Mouse (Mus musculus): ENCODE results near the gene Fto.

Fto gene

DNA sequence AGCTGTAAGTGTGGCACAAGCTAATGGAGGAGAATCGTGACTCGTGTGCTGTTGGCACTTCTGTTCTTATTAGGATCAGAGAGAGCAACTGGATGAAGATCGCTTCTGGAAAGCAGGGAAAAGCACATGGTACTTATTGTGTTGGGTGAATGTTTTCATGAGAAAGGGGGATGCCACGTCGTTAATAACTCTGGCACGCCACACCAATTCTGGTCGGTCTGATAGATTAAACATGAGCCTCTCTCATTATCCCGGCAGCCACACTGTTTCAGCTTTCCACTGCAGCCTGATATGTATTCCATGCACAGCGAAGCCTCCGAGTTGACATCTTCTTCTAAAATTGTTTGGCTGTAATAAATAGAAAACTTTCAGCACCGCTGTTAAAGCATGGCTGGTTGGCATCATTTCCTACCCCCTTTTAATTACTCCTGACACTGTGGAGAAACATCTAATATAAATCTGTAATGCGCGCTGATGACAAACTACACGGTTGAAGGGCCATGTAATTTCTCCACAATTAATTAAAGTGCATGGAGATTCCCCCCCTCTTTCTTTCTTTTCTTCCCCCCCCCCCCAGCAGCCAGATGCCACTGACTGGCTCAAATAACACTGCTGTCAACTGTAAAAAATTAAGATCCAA, 298.5 kb downstream of the Fto start:
- DNase-seq (ENCODE audit: low spot score in 2 of 2), result no peak

DNA sequence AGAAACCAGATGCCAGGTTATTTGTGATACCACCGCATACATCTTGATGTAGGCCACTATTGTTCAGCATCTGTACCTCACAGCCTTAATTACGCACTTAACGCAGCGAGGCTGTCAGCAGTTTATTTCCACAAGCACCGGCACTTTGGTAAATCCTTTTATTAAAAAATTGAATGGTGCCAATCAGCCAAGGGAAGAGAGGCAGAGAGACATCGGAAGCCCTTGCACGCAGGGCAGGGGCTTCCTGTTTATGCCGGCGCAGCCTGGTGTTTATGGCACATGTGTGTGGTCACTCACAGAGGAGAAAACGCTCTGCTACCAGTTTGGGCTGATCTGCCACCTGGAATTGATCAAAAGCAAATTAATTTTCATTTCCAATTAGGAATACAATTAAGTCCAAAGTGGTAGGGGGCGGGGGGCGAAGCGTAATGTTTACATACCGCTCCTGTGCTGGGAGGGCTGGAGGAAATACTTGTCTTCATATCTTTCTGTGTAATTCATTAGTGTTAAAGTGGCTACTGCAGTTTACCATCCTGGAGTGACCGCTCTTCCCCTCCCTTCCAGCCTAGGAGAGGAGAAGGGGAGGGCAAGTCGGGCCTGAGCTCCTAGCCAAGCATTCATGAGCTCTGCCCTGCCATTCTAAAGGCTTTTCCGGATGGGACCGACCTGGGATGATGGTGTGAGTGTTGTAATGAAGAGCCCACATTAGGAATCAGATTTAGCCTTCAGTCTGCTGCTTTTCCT, 299.2 kb downstream of the Fto start:
- no peak for DNase-seq (ENCODE audit: low spot score in 2 of 2)

DNA sequence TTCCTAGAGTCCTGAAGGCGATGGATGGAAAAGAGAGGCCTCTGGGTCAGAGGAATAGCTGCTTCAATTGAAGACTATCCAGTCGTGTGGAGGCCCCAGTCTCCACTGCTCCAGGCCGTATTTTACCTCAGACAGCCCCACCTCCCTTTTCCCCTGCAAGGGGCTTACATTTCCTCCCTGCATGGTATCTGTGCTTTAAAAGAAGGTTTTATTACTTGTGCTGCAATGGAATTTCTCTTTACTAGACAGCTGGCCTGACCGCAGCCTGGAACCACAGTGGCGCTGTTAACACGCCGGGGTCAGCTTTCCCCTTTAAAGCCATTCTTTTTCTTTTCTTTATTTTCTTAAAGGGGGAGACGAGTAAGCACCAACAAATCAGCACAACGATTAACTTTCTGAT, 300.3 kb downstream of the Fto start:
- no peak for DNase-seq (ENCODE audit: low spot score in 2 of 2)

DNA sequence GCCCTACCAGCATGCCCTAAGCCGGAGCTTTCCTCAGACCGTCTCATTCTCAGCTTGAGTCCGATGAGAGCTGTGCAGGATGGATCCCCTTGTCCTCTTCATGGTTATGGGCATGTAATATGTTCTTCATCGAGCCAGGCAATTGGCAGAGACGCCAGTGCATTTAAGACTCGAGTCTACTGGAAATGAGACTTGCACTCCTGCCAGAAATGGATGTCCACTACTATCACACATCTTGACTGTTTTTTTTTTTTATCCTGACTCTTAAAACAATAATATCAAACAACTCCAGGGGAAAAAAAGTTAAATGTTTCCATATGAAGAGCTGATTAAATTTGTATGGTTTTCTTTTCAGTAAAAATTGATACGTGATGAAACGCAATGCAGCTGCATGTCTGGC, 301.9 kb downstream of the Fto start:
- no peak for DNase-seq (ENCODE audit: low spot score in 2 of 2)

DNA sequence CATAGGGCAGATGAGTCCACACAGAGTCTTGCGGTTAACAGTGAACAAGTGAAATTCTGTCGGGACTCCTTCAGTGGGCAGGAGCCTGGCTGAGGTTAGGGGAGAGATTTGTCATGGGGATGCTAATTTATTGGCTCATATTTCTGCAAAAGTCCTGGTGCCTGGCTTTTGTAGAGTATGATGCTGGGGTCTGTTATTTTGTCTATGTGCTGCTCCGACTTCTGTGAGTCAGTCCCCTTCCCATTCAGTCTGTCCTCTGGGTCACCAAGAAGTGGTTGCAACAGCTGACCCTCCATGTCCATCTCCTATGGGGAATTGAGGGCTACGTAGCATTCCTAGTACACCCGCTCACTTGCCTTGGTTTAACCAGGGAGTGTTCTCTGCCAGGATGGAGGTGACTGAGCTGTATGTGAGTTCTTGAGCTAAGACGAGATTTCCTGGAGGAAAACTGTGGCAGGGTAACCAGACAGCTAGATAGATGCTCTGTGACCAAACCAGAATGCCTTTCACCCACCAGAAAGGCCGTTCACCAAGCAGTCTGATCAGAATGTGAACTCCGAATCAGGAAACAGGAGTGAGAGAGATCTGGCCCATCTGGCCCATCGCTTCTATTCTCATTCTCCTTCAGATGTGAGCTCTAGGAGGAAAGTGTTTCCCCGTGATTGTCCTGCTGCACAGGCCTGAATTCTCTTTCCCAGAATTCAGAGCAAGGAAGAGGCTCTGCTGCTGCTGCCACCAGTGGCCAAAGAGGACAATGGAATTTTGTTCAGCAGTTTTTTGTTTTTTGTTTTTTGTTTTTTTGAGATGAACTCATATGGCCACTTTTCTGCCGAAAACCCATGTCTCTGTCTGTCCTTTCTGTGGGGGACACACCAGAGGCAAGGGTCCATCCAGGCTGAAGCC, 302.7 kb downstream of the Fto start:
- DNase-seq (ENCODE audit: low spot score in 2 of 2), result no peak

DNA sequence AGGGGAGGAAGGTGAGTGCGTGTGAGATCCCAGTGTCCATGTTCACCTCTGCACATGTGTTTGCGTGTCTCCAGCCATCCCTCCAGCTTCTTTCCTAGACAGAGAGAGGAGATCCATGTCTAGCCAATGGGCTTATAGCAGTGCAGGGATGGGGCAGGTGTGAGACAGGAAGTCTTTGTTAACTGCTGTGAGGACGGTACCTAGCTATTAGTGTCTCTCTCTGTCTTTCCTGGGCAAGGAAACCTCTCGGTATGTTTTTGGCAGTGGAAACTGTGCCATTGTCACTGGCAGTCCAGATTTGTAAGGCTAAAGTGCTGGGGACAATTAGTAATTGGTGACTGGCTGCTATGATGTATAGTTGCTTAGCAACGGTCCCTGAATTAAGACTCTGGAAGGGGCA, 304.4 kb downstream of the Fto start:
- DNase-seq (ENCODE audit: low spot score in 2 of 2), result no peak

DNA sequence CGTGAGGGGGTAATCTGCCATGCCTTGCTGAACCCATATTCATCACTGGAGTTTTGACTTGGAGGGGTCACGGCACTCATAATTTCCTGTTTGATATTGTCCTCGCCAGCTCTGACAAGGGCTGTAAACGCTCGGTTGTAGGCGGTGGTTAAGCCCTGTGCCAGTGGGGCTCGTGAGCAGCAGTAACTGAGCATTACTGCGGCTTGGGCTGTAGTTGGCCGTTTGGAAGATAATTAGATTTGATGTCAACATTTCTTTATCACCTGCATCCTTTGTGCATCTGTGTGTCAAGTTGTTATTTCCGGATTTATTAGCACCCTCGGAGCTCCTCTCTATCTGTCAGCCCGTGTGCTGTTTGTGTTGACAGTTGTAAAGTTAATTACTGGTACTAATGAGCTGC, 309.4 kb downstream of the Fto start:
- no peak for DNase-seq (ENCODE audit: low spot score in 2 of 2)

DNA sequence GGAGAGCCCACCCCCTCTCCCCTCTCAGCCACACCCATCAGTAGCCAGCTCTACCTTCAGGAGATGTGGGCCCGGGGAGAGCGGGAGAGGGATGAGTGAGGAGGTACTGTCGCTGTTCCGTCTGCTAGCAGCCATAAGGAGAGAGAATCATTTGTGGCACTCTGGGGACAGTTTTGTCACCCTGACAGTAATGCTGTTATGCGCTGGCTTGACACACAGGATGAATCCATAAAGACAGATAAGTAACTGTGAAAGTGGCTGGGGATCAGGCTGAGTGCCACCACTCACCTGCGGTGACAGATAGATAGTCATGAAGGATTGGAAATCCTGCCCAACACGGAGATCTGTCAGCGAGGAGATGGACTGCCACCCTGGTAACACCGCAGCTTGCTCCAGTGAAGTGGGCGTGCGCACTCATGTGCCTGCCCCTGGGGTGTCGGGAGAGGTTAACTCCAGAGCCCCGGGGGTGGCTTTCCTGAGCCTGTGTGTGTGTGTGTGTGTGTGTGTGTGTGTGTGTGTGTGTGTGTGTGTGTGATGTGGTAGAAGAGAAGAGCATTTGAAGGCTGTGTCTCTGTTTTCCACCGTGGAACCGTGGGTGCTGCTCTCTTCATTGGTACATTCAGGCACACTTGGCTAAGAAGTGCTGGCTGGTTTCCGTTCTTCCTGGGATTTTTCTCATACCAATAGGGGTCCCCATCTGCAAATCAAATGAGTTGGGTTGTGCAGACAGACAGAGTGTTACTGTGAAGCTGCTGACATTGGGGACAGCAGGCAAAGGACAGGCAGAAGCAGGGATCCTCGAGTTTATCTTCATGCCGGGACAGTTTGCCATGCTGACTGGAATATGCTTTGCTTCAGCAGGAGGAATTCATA, 312.6 kb downstream of the Fto start:
- DNase-seq (ENCODE audit: low spot score in 2 of 2), result no peak

DNA sequence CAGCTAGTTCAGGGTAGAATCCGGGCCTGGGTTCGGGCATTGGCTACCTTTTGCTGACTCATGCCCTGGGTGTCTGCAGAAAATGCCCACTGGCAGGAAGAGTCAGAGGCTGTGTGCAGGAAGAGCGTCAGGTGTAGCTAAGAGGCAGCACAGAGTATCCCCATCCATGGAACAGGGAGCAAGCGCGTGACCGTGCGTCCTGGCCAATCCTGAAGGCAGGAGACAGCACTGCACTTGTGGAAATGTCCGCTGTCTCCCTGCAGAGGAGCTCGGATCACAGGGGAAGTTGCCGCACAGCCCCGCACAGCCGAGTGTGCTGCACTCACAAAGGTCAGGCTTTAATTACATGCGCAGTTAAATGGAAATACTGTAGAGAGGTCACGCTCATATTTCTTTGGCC, 316.3 kb downstream of the Fto start:
- DNase-seq (ENCODE audit: low spot score in 2 of 2), result no peak

DNA sequence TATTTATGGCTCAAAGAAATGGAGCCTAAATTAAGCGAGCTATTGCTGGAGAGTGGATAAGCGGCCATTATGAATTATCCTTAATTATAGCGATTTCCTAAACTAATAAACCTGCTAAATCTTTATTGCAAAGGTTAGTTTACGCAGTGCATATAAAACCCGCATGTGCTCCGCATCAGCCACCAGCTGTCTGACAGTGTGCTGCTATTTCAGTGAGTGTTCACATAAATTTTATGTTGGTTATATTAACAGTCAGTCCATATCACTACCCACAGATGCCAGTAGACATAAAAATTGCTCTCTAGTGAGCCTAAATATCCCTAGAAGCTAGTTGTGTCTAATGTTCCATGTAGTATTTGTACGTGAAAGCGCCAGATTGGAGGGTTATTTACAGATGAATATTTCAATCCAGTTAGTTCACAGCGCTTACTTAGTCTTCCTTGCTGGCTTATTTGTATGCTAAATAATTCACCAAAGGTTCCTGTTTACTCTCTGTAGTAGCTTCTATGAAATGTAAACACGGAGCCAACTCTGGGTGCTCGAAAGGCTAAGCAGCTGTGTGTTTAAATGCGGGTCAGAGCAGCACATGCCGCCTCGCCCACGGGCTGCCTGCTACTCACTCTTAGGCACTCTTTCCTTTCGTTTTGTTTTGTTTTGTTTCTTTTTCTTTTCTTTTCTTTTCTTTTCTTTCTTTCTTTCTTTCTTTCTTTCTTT, 317.2 kb downstream of the Fto start:
- DNase-seq (ENCODE audit: low spot score in 2 of 2), result no peak

DNA sequence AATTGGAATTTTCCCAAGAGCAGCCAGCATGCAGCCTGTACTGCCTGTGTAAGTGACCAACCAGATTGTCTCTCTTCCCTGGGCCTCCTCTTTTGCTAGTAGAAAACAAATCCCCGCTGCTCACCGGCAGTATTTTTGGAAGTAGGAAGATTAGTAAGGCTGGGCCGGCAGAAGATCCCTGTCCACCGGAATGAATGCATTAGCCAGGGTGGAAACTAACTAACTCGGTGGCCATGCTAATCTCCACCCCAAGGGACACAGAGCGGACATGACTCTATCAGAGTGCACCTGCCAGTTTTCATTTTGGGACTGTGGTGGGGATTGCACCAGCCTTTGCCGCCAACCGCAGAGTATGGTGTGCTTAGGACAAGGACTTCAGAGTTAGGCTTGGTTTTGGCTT, 319.1 kb downstream of the Fto start:
- no peak for DNase-seq (ENCODE audit: low spot score in 2 of 2)

DNA sequence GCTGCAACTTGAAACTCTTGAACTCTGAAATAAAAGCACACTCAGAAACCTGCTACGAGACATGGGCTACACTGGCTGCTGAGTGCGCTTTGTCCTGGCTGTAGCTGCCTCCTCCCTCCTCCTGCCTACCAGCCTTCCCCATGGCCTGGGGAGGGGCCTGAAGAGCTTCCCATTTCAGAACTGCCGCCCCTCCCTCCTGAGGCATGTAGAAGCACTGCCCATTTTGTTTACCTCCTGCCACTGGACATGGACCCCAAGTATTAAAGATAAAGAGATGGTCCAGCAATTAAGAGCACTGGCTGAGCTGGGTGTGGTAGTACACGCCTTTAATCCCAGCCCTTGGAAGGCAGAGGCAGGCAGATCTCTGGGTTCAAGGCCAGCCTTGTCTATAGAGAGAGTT, 322.1 kb downstream of the Fto start:
- DNase-seq (ENCODE audit: low spot score in 2 of 2), result no peak

DNA sequence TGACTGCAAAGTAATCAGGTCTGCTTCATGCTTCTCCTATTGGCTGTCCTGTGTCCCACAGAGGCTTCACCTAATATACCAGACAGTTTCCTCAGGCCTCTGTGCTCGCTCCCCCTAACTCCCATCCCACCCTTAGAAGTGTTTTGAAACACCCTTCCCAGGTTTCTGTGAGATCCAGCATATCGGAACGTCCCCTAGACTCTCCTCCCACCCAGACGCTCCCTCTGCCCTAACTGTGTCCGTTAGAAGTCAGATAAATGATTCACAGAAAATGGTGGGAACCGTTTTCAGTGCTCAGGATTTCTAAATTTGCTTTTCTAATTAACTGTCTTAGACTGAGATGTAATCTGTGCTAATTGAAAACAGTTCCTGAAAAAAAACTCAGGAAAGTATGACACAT, 323.6 kb downstream of the Fto start:
- no peak for DNase-seq (ENCODE audit: low spot score in 2 of 2)

DNA sequence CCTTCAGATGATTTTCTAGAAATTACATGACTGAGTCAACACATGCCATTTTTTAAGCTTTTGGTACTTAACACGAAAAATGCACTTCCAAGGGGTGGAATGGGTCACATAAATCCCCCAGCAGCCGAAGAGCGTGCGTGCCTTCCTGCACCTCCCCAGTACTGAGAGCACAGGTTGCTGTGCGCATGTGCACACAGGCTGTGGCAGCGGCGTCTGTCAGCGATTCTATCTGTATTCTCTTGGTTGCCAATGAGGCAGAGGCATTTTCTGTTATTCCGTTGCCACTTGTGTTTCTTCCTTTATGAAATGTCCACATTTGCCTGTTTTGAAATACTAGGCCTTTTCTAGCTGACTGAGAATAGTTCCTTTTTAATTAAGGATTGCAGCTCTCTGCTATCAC, 324.4 kb downstream of the Fto start:
- no peak for DNase-seq (ENCODE audit: low spot score in 2 of 2)

DNA sequence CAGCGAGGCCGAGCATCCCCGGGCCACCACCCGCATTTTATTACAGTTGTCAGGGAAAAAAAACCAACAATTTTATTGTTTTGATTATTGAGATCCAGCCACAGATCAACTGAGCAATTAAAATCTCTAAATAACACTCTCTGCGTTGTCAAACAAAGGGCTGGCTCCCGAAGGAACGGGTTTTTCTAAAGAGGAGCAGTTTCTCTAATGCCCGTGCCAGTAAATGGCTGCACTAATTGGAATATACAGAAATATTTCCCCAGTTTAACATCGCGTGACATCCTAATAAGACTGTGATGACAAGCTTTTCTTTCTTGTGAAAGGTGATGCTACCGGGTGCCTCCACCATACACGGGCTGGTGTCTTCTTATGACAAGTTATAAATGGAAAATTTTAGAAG, 324.9 kb downstream of the Fto start:
- no peak for DNase-seq (ENCODE audit: low spot score in 2 of 2)

DNA sequence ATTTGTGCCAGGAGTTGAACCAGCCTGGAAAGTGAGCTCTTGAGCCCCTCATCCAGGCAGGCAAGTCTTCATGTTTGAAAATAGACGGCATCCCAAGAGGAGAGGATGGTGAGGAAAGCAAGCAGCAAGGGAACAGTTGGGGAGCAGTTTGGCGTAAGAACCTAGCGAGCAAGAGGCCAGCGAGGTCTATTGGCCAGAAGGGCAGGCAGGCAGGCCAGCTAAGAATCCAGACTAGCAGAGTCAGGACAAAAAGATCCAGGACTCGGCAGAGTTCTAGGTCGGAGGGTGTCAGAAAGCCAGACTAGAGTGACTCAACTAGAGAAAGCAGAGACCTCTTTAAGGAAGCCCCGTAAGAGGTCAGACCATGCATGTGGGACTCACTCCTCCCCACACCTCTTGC, 327.1 kb downstream of the Fto start:
- DNase-seq (ENCODE audit: low spot score in 2 of 2), result no peak

DNA sequence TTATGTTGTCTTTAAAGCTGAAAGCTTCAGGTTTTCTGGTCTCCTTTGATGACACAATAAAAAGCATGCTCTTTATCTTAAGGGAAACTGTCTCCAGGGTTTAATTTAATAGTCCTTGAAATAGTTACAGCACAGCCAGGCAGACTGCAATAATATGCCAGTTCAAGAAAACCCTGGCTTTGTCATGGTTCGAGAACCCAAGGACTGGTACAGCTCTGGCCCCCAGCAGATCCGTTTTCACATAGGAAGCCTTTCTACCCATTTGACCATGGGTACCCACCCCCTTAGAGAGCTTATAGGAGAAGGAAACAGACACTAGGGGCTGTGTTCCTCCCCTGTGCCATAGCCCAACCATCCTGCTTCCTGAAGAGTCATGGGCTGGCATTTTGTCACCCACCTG, 332.2 kb downstream of the Fto start:
- no peak for DNase-seq (ENCODE audit: low spot score in 2 of 2)

DNA sequence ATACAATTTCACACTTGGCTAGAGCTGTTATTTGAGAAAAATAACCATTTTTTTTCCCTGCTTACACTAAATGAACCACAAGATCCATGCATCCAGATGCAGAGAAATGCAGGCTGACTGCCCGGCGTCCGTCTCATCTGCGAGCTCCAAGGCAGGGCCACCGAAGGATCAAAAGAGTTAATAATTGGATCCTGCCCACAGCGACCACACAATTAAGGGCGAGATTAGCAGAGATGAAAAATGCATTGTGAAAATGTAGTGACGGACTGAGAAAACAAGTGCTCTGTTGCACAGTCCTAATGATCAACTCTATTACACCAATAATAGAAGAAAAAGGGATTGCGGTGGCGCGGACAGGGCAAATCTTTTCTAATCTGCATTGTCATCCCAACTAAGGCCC, 334.6 kb downstream of the Fto start:
- DNase-seq (ENCODE audit: low spot score in 2 of 2), result no peak

DNA sequence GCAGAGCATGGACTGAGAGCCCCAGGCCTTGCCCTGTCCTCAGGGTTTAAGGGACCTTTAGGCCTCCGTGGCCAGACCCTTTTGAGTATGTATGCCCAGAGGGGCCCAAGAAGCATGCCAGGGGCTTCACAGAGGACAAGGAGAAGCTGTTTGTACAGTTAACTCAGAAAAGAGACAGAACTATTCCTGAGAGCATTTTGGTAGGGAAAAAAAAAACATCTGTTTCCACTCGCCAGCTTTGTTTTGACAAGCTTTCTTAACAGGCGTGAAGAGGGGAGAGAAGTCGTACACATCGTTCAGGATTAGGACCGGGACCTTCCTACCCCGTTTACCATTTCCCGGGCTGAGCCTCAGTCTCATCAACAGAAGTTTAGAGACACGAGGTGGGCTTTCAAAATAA, 335.5 kb downstream of the Fto start:
- no peak for DNase-seq (ENCODE audit: low spot score in 2 of 2)

DNA sequence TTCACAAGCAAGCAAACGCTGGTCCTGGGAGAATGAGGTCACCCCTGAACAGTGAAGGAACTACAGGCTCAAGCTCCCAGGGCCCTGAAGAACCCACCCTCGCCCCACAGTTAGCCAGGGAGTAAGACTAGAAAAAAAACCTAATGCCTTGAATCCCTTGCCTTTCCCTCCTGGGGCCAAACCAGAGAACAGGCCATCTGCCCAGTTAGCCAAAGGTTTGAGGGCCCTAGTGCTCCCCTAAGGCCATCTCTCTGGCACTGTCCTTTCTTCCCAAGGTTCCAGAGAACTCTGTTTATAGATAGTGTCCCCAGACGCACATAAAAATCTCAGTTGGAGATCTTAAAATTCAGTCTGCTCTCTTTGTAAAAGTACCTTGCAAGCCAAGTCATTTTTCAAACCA, 340.2 kb downstream of the Fto start:
- no peak for DNase-seq (ENCODE audit: low spot score in 2 of 2)

DNA sequence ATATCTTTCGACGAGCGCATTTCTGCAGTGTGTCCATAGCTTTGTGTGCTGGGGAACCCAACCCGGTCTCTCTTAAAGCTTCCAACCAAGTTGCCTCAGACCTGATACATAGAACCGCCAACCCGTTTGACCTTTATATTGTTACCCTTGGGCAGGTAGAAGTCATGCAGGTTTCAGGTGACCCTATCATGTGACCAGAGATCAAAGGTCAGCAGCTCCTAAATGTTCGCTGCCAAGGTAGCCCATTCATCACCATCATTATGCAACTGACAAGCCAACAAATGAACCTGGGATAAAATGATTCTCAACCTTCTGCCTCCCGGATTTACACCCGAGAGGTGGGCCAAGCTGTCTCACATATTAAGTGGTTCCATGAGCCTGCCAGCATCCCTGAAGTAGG, 344.1 kb downstream of the Fto start:
- DNase-seq (ENCODE audit: low spot score in 2 of 2), result no peak

Measured in urinary bladder, postnatal 4 days (tissue).